Comparison of ENCODE assay signal across 21 mouse cellular contexts in genomic region chr2:69188732-69189131, GRCm38 (mm10). TPM values are rescaled to one million over a fixed set of nuclear protein-coding genes. Genes with fewer than 3 reads are reported as not detected.
A peak's percentile ranks its signal among the peaks of the same experiment; 100 is the strongest.
DNase-seq lines count a peak whose midpoint lies in the region; ATAC-seq lines count a peak whose summit lies in the region.
"Had no signal": no experiment of that assay in that cellular context is flagged by ENCODE, and none has a peak within 500 bp of the region (broad histone marks: within the 10 kb centered on the region; RNA-seq: fewer than 3 reads in every experiment).

No protein-coding gene starts in this region.

- ATAC-seq in frontal cortex, adult (ENCODE audit: low TSS enrichment): peak; percentile 81
- 0 out of 2 replicates have a peak, but pooled peaks have one; percentile 18 for ATAC-seq in megakaryocyte progenitor cell, adult 5-6 weeks (replicated peaks; ENCODE audit: poor library complexity)
- ATAC-seq: activated CD4-positive, CD25-positive, alpha-beta regulatory T cell, adult 4 months; intestine, embryonic 15.5 days had no signal

- no peak for DNase-seq in frontal cortex, postnatal 14 days (ENCODE audit: low spot score in 2 of 2)
- peak; percentile 13 to 22 for DNase-seq in layer of hippocampus, adult 8-10 months (ENCODE audit: low spot score in 2 of 2)
- no peak for DNase-seq in layer of hippocampus, adult 9-10 months (ENCODE audit: low spot score)
- DNase-seq in brain, adult 2 months (ENCODE audit: low read depth, low spot score): peak; percentile 83
- DNase-seq in kidney, adult 9 months: no peak
- DNase-seq in kidney, postnatal 10 days: no peak
- DNase-seq: adrenal gland, postnatal 10 days; cerebellum, adult 11 months; cerebellum, postnatal 36 days; kidney, postnatal 4 days; liver, embryonic 13.5 days; lung, postnatal 4 days; retina, postnatal 1 day; thymus, adult 2 months had no signal

RNA-seq across cellular contexts. Expression of gene Spc25, which starts 17.3 kb away (rescaled TPM):
- under 1 TPM; 0.41 to 0.89 (median 0.51) TPM for total RNA-seq in layer of hippocampus, adult 8-10 months (2022)
- 79.1 and 83.7 TPM in 2 replicates for total RNA-seq in megakaryocyte progenitor cell, adult 5-6 weeks (2015)
- 98.5 and 109 TPM in 2 replicates for total RNA-seq in megakaryocyte progenitor cell, adult 5-6 weeks (2017)

RNA-seq across cellular contexts. Expression of gene G6pc2, which starts 22.1 kb away (rescaled TPM):
- not detected for total RNA-seq in layer of hippocampus, adult 8-10 months (2022)
- total RNA-seq in megakaryocyte progenitor cell, adult 5-6 weeks (2015): not detected in 2 replicates
- total RNA-seq in megakaryocyte progenitor cell, adult 5-6 weeks (2017): not detected in 2 replicates
- total RNA-seq: adrenal gland, postnatal 10 days; G1E; gastrocnemius, postnatal 4 days; heart, postnatal 25 days had no signal

RNA-seq across cellular contexts. Expression of gene Nostrin, which starts 53.1 kb away (rescaled TPM):
- 1 to 10 TPM; 3.2 to 6.0 (median 4.2) TPM for total RNA-seq in layer of hippocampus, adult 8-10 months (2022)
- 4.4 and 5.4 TPM in 2 replicates for total RNA-seq in megakaryocyte progenitor cell, adult 5-6 weeks (2015)
- 6.6 and 8.5 TPM in 2 replicates for total RNA-seq in megakaryocyte progenitor cell, adult 5-6 weeks (2017)

Comparison
In these comparisons a context has a peak if more than half of its experiments do, and no peak if none do; other contexts are left out.
1. DNase-seq: peak in layer of hippocampus, adult 8-10 months (2 of 2) and brain, adult 2 months (single experiment); none in frontal cortex, postnatal 14 days (0 of 2), layer of hippocampus, adult 9-10 months (single experiment), kidney, adult 9 months (single experiment) and kidney, postnatal 10 days (single experiment).
2. RNA of gene Spc25, which starts 17.3 kb away (total RNA-seq): 79.1 to 109 TPM in megakaryocyte progenitor cell, adult 5-6 weeks; 0.41 to 0.89 TPM in layer of hippocampus, adult 8-10 months; every median in the first group is over 10 times any median in the second.